Mouse (Mus musculus) CD4-positive, CD25-positive, alpha-beta regulatory T cell, adult 4 months (primary cell): ENCODE data around the gene Shmt2. TPM values are rescaled to one million over a fixed set of nuclear protein-coding genes. Genes with fewer than 3 reads are reported as not detected.

Experiments
- ATAC-seq: one replicate; pipeline ENCODE4 v1.8.0; 2017
- polyA plus RNA-seq, 2 experiments: library from polyadenylated mRNA; unstranded; fragments of 100-300 nt; shearing (Covaris generic); gene quantifications; one replicate each; pipeline ENCODE4 v1.2.1; 2017

Gene Shmt2
- polyA plus RNA-seq, 2 experiments from 2014 or later = 55.4 to 78.3 TPM

DNA sequence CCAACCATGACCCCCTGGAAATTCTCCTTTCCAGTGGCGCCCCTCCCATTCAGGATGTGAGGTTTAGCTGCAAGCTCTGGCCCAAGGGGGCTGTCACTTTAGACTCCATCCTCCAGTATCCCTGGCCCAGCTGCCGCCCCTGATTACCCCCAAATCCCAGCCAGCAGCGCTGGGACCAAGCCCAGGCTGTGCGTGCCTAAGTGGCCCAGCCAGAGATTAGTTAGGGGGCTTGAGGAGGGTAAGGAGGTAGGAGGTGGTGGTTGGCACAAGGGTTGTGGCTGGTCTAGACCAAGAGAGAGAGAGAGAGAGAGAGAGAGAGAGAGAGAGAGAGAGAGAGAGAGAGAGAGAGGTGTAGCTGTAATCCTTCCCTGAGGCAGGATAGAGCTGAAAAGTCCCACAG lies 9.3 kb upstream of the Shmt2 start:
- no peak for ATAC-seq

DNA sequence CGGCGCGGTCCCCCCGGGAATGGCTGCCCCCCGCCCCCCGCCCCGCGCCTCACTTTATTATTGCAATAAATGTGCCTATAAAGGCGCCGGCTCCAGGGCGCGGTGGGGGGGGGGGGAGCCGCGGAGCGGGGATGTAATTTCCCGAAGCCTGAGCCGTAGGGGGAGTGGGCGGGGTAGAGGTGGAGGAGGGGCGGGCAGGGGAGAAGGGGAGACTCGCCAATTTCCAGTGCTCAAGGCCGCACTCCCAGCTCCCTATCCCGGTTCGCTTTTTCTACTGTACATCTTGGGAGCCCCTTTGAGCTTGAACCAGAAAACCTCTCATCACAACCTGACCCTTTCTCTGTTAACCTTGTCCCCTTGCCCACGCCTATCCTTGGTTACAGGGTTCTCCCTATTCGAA lies 8.7 kb upstream of the Shmt2 start:
- ATAC-seq = no peak

DNA sequence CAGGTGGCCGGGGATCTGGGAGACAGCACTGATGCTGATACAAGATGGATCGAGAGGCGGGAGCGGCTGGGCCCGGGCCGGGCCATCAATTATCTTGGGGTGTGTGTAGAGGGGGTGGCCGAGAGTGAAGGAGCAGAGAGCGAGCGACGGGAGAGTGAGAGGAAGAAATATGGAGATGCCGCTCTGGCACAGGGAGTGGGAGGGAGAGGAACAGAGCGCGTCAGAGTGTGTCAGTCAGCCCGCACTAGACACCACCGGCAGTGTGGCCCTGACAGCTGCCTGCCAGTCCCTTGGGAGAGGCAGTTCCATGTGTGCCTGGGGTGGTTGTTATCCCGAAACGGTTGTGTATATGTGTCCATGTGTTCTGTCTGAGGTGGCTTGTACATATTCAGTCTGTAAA lies 5.2 kb upstream of the Shmt2 start:
- no peak for ATAC-seq

DNA sequence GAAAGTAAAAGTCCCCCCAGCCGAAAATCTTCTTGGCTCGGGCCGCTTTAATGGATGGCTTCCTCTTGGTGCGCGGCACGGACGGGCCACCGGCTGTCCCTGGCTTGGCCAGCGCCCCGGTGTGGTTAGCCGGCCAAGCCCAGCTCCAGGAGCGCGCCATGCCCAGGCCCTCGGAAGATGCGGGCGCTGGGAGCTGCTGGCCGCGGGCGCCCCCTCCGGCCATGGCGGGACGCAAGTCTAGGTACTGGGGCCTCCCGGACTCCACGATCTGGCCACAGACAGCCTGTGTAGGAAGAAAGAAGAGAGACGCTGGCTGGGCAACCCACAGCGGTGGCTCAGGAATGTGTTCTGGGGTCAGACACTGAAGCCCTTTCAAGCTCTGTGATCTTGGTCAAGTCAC lies 4.4 kb upstream of the Shmt2 start:
- ATAC-seq = no peak

DNA sequence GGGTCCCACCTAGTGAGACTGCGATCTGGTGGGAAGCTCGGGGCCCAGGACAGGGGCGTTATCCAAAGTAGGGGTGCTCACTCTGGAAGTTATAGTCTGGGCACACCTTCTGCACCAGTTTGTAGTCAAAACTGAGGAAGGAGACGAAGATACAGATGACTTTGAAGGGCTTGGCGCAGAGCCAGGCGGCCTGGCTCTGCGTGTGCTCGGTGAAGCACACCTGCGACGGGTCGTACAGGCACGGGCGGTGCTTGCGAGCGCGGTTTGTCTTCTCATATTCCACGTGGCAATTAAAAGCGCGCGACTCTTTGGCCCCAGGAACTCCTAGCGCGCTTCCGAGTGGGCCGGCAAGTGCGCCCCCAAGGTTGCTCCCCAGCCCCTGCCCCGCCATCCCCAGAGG lies 3.8 kb upstream of the Shmt2 start:
- no peak for ATAC-seq

DNA sequence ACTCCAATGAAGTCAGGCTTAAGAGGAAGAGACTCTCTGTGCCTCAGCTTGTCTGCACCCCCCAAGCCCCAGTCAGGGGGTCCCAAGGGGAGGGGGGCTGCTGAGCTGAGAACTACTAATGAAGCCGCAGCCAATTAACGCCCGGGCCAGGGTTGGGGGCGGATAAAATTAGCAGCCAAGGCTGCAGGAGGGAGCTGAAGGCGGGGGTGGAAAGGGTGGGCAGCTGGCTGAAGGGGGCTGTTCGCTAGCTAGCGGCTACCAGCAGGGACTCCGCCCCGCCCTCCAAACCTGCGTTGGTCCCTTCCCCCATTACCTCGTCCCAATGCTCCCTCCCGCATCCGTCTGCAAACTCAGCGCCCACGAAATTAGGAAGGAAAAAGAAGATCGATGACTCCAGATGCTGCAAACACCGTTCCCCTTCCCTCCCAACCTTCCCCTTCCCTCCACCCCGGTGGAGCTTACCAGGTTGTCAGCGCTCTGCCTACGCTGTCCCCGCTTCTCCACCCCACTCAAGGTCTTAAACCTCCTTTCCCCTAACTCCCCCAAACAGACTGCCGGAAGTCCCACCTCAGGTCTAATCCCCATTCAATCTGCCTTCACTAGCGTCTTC lies 2.5 kb upstream of the Shmt2 start:
- ATAC-seq = no peak

DNA sequence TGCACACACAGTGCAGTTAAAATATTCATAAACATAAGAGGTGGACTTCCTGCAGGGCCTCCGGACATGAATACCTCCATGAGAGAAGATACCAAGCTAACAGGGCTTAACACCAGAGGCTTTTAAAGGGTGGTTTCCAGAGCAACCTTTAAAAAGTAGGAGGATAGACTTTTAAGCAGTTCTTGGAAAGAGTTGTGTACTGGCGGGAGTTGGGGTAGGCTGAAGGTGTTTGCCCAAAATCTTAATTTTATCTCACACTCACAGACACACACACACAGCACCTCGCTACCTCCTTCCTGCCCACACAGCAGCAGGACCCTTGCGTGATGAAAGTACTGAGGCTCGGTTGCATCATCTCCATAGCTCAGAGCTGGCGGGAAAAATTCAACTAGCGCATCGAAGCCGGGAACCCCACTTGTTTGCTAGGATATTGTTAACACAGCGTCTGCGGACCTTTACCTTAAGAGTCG lies 598 bp downstream of the Shmt2 start:
- peak; percentile 64 for ATAC-seq

DNA sequence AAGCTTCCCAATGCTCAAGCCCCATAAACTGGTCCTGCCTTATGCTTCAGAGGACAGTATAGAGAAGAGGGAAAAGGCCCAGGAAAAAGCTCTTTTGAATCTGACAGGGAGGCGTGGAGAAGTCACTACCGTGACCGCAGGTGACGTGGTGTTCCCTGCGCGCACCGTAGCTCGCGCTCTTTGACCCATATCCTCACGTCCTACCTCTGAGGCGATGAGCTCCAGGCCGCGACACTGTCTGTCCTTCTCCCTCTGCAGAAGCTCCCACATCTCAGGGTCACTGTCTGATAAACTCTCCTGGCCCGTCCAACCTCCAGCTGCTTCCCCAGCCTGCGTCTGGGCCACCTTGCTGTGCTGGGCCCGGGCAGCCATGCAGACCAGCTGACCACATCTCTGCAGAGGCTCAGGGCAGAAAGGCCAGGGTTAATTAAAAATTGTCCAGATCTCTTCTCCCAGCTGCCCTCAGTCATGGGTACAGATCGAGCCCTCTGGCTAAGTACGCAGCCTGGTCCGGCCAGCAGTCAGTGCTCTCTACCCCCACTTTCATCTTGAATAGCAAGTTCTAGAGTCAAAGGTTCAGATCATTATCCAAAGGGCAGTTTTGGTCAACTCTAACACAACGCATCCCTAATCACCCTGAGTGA lies 1.4 kb downstream of the Shmt2 start:
- no peak for ATAC-seq

DNA sequence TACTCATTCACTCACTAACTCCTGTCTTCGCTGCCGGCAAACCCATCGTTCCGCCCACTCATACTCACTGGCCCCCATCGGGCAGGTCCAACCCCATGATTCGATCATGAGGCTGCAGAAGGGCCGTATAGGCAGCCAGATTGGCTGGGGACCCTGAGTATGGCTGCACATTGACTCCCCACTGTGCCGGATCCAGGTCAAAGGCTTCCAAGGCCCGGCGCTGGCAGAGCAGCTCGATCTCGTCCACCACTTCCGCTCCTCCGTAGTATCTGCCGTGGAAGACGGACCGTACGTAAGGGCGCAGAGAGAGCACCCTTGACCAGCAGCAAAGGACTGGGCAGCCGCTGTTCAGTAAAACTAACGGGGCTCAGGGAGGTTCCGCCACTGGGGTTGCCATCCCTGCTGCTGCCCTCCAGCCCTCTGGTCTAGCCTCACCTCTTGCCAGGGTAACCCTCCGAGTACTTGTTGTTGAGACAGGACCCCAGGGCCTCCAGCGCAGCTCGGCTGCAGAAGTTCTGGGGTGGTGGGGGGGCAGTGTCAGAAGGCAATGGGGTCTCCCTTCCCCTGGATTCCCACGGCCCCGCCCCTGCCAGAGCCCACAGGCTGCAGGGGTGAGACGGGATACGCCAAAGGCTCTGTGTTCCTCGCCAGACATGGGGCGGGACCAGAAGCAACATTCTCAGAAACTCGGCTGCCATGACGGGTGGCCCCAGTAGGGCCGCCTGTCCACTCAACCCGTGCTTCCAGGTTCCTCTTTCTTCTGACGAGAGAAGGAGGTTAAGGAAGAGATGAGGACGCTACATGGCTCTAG lies 2.1 kb downstream of the Shmt2 start:
- no peak for ATAC-seq

DNA sequence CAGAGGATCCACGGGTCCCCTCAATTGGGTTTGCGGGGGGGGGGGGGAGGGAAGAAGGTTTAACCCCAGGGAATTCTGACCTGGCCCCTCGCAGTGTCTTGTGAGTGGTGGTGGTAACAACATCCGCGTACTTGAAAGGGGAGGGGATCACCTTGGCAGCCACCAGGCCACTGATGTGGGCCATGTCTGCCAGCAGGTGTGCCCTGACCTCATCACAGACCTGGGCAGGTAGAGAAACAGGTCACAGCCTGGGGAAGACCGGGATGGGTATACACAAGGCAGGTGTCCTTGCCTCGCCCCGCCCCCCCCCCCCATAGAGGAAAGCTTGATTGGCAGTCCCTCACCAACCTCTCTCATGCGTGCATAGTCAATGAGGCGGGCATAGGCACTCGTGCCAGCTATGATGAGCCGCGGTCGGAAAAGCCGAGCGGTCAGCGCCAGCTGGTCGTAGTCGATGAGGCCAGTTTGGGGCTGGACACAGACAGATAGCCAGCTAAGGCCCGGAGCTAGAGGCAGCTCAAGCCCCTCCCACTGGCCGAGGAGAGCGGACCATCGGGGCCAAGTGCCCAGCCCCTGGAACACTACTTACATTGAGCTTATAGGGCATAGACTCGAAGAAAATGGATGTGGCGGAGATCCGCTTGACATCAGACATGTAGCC lies 3.1 kb downstream of the Shmt2 start:
- no peak for ATAC-seq

DNA sequence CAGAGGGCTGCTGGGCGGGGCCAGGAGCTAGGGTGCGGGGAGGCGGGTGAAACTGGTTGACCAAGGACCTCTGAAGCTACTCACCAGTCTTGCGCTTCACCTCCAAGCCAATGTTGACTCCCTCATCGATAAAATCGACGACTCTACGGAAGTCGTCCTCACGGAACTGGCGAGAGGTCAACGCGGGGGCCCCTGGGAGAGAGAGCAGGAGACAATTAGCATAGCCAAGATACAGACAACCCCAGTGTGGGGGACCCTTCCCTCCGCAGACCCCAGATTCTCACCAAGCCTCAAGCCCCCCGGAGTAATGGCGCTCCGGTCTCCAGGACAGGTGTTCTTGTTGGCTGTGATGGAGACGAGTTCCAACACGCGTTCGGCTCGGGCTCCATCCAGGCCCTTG lies 4.3 kb downstream of the Shmt2 start:
- no peak for ATAC-seq

DNA sequence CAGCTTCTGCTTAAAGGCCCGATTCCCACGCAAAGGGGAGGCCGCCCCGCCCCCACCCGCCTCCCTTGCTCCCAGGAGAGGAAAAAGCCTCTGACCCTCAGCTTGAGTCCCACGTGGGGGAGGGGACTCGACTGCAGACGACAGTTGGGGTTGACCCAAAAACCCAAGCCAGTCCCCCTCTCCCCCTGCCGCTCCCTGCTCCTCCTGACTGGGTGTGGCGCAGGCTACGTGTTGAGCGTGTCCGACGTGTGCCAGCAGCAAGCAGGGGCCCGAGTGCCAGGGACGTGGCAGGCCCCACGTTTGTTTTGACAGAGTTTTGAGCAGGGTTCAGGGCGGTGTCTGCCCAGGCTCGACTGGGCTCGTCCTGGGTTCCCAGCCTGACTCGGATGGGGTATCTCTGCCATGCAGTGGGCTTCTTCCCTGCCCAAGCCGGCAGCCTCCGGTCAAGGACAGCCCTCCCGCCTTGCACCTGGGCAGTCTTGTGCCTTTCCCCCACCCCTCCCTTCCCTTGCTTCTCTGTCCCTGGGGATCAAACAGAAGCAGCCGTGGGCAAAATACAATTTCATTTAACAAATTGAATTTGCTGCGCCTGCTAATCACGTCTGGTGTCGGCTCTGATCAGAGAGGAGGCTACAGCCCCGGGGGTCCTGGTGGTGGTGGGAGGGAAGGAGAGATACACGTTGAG lies 5.5 kb downstream of the Shmt2 start:
- no peak for ATAC-seq

DNA sequence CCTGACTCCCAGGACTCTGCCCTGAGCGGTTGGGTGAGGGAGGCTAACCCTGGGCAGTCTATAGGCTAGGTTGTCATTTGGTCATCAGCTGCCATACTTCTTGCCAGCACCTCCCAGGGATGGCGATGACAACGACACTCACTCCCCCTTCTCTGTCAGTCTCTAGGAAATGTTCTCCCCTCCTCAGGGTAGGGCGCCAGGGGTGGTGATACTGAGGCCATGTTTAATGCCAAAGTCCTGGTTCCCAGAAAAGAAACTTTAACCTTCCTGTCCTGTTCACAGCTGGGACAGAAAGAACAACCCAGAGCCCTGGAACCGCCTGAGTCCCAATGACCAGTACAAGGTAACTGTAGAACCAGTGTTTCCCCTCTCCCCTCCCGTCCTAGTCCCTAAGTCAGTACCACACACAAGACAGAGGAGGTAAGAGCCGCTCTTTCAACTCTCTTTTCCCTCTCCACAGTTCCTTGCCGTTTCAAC lies 6.2 kb downstream of the Shmt2 start:
- ATAC-seq = no peak

DNA sequence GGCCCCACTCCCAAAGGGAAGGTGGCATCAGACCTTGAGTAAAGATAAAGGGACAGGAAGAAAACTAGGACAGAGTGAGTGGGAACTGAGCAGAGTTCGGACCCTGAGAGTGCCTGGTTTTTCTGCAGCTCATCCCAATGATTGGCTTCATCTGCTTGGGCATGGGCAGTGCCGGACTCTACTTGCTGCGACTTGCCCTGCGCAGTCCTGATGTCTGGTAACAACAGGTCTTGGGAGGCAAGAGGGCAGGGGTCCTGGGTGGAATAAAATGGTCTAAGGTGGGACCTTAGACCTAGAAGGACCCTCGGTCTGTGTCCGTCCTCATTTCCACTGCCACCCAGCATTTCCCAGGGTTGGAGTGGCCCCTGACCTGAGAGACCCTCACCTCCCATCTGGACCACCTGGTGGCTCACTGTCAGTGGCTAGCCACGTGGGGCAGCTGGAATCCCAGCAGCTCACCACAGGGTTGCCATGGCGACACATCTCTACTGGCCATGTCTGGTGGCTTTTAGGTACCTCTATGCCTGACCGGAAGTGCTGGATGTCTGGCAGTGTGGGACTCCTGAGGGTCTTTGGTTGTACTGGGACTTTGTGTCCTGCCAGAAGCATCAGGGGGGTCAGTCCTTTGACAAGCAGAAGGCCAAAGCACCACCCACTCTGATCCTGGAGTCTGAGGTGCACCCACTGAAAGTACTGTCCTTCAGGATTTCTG lies 6.8 kb downstream of the Shmt2 start:
- no peak for ATAC-seq

DNA sequence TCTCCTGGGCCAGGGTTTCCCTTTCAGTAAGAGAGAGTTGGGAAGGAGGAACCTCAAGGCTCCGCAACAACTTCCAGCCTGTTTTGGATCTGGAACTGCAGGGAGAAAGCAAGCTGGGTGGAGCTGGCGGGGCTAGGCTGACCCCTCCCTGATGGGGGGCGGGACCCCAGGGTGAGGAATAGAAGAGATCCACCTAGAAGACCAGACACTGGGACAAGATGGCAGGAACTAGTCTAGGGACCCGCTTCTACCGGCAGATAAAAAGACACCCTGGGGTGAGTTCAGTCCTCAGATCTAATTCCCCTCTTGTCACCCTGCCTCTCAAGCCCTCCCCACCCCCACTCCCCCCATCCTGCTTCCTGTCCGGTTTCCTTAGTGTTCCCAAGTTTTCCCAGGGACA lies 7.5 kb downstream of the Shmt2 start, which contains the start of gene Ndufa4l2:
TSS of gene Ndufa4l2 (plus strand) at position 204 of the 400 bp plus-strand sequence.
- no peak for ATAC-seq

DNA sequence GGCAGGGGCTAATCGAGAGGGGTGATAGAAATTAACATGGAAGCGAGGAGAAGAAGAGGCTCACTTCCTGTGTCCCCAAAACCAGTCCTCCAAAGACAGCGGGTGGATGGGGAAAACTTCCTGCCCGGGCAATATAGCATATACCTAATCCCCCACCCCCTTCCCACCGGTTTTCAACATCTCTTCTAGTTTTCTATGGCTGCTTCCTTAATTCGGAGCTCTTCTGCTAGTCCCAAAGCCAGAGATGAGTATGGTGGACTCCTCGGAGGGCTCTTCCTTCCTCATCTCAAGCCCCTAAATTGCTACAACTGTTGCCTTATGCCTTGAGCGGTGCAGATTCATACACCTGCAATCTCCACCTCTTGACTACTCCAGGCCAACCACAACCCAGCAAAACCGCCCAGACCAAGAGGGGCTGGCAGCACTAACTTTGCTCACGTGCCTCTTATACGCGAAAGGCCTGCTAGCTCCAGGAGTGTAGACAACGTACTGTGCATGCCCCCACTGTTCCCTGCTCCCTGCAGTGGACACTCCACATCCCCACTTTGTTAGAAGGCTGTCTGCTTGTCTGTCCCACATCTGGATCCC lies 8.0 kb downstream of the Shmt2 start:
- no peak for ATAC-seq

DNA sequence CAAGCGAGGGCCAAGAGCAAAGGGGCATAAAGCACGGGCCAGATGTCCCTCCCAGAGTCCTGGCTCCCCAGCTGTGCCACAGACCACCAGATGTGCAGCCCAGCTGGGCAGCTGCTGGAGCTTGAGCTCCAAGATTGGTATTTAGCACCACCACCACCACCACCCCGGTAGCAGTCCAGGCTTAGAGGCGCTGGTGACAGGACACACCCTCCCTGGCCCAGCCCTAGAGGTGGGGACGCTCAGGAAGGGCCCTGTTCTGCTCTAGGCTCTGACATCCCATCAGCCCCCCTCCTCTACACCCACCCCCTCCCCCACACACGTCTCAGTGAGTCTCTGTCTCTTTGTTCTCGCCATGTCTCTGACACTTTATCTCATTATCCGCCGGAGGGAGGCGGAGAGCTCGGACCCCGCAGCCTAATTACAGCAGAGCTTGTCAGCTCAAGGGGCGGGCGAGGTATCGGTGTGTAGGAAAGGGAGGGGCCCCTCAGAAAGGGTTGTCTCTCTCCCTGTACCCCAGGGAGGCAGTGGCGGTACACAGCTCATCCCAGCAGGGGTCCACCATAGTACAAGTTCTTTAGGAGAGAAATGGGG lies 8.6 kb downstream of the Shmt2 start:
- ATAC-seq = no peak

DNA sequence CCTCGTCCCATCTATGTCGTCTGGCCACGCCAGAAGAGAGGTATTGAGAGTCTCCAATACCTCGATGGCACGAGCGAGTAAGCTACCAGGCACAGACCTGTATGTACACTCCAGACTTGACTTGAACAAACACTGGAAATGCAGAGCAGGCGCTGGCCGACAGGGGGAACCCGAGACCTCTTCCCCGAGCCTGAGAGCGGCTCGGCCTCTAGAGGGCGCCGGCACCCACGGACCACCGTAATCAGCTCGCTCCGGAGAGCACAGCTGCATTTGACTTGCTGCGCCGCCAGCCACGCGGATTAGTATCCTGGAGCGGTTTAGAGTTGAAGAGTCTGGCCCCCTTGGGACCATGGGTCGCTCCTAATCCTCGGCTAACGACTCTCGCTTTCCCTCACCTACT lies 9.4 kb downstream of the Shmt2 start:
- peak; percentile 80 for ATAC-seq

DNA sequence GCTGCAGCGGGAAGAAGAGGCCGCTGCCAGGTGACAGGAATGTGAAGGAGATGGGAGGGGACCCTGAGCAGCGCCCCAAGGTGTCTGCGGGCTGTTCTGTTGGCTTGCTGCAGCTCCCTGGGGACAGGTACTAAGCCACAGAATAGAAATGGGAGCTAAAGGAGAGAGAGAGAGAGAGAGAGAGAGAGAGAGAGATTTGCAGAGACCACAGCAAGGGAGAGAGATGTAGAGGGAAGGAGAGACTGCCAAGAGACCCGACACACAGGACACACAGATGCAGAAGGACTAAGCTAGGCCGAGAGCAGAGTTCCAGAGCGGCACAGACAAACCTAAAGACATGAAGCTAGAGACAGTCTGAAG lies 10.0 kb downstream of the Shmt2 start:
- no peak for ATAC-seq

DNA sequence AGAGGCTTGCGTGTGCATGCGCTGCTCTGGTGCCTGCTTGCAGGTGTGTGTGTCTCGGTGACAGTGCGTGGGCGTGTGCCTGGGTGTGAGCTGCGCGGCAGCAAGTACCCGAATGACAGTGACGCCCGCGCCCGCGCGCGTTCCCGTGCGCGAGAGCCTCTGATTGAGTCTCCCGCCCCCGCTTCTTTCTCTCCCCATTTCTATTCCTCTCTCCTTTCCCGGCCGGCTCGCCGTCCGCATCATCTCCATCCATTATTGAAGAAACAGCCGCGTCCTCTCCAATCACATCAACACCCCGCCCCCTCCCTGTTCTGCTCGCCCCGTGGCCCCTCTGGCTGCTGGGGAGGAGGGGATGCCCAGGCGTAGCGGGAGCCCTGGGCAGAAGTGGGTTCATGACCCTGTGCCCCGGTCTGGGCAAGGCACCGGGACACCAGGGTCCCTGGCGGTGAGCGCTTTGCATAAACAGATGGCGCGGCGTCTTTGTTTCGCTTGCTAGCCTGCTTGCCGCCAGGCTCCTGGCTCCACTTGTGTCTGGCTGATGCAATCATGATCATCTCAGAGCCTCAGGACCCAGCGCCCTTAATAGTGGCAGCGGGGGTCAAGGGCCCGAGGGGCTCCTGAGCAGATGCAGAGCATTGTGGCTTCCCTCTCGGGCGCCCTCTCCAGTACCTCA lies 10.5 kb downstream of the Shmt2 start:
- peak; percentile 19 for ATAC-seq
